Mouse (Mus musculus) frontal cortex, adult 2 months (tissue): Measurements from ENCODE around the gene Crtc2. TPM values are rescaled to one million over a fixed set of nuclear protein-coding genes. Genes with fewer than 3 reads are reported as not detected.
A peak's percentile ranks its signal among the peaks of the same experiment; 100 is the strongest.

Source experiments
- DNase-seq, 2 experiments: peaks; one replicate each; pipeline ENCODE4 v3.0.0; 2022; ENCODE audit warnings: low spot score in 1 of 2; ENCODE audit errors: extremely low spot score in 1 of 2
- polyA plus RNA-seq: library from polyadenylated mRNA; depleted of rRNA; stranded (reverse); fragments of >200 nt; gene quantifications from 2 replicates; pipeline ENCODE4 v1.2.3, GENCODE M21; 2012; rRNA removed

Crtc2 gene
- polyA plus RNA-seq, 1 experiment, result 55.0 TPM

GRCm38 (mm10) chr3:90294064-90294440 lies 40.1 kb downstream of the Crtc2 start:
- DNase-seq, result peak in 1 of 2 experiments; percentile 25

GRCm38 (mm10) chr3:90294651-90295050 lies 40.7 kb downstream of the Crtc2 start:
- DNase-seq, result no peak

- DNase-seq, result no peak
Observed at GRCm38 (mm10) chr3:90305801-90306200, 51.8 kb downstream of the Crtc2 start.

GRCm38 (mm10) chr3:90309589-90309988 lies 55.6 kb downstream of the Crtc2 start:
- DNase-seq, result no peak

- DNase-seq, result no peak
Observed at GRCm38 (mm10) chr3:90313367-90313766, 59.4 kb downstream of the Crtc2 start.

Other genes with a start within 250 kb of the Crtc2 start
- 93.9 and 94.1 TPM in 2 replicates for gene 4933434E20Rik, start 202.5 kb upstream of the Crtc2 start, polyA plus RNA-seq
- 106 and 121 TPM in 2 replicates for gene Ubap2l, start 201.5 kb upstream of the Crtc2 start, polyA plus RNA-seq
- 166 and 178 TPM in 2 replicates for gene Tpm3, start 181.5 kb upstream of the Crtc2 start, polyA plus RNA-seq
- gene Nup210l, start 150.0 kb upstream of the Crtc2 start, polyA plus RNA-seq, result 0.40 and 0.42 TPM in 2 replicates
- gene Rps27, start 40.5 kb upstream of the Crtc2 start, polyA plus RNA-seq, result 971 and 1,230 TPM in 2 replicates
- gene Rab13, start 40.5 kb upstream of the Crtc2 start, polyA plus RNA-seq, result 11.2 TPM in 2 replicates
- gene Jtb, start 22.6 kb upstream of the Crtc2 start, polyA plus RNA-seq, result 52.7 and 57.6 TPM in 2 replicates
- gene Creb3l4, start 10.7 kb upstream of the Crtc2 start, polyA plus RNA-seq, result 0.29 and 0.38 TPM in 2 replicates
- gene Slc39a1, start 6.0 kb upstream of the Crtc2 start, polyA plus RNA-seq, result 33.7 and 36.1 TPM in 2 replicates
- 38.1 and 43.1 TPM in 2 replicates for gene Dennd4b, start 11.0 kb downstream of the Crtc2 start, polyA plus RNA-seq
- gene Gatad2b, start 39.0 kb downstream of the Crtc2 start, polyA plus RNA-seq, result 33.4 and 38.4 TPM in 2 replicates
- 7.9 and 8.4 TPM in 2 replicates for gene Slc27a3, start 135.8 kb downstream of the Crtc2 start, polyA plus RNA-seq
- 44.3 and 49.0 TPM in 2 replicates for gene Ints3, start 179.5 kb downstream of the Crtc2 start, polyA plus RNA-seq
- gene Npr1, start 211.7 kb downstream of the Crtc2 start, polyA plus RNA-seq, result 24.0 and 27.2 TPM in 2 replicates
- gene Ilf2, start 222.0 kb downstream of the Crtc2 start, polyA plus RNA-seq, result 84.3 and 89.2 TPM in 2 replicates
- 76.1 and 78.7 TPM in 2 replicates for gene Snapin, start 236.9 kb downstream of the Crtc2 start, polyA plus RNA-seq